Mouse (Mus musculus) lung, postnatal 0 days (tissue): ENCODE data around the gene Dusp15.

Experiments used
- CTCF ChIP-seq: IDR thresholded peaks from 2 replicates; pipeline ENCODE4 v1.5.1; 2016; ENCODE audit warnings: antibody characterized with exemption, mild to moderate bottlenecking
- EP300 ChIP-seq: IDR thresholded peaks from 2 replicates; pipeline ENCODE4 v1.6.1; 2016; ENCODE audit warnings: antibody characterized with exemption, mild to moderate bottlenecking, control low read depth

GRCm38 (mm10) chr2:152941106-152941505 is 10.4 kb downstream of the Dusp15 start:
- TF ChIP-seq EP300 (no peak), CTCF (no peak)
